ENCODE assay signal across 15 mouse cellular contexts in genomic region chr5:102084737-102085705, GRCm38 (mm10). TPM values are rescaled to one million over a fixed set of nuclear protein-coding genes. Genes with fewer than 3 reads are reported as not detected.
DNase-seq lines count a peak whose midpoint lies in the region; ATAC-seq and TF ChIP-seq lines count a peak whose summit lies in the region.
"Had no signal": no experiment of that assay in that cellular context is flagged by ENCODE, and none has a peak within 500 bp of the region (broad histone marks: within the 10 kb centered on the region; RNA-seq: fewer than 3 reads in every experiment).

No protein-coding gene starts in this region.

- TF ChIP-seq CTCF in stomach, postnatal 0 days (IDR thresholded peaks at IDR 0.05; ENCODE audit: low read depth): no peak

- H3K4me3 ChIP-seq in kidney, embryonic 15.5 days (replicated peaks): no peak overlapping the region
- no peak overlapping the region for H3K4me3 ChIP-seq in midbrain, embryonic 11.5 days (ENCODE audit: low read depth, low read length)
- no peak overlapping the region for H3K4me3 ChIP-seq in midbrain, embryonic 16.5 days (ENCODE audit: low read depth, low read length)
- H3K4me3 ChIP-seq in stomach, postnatal 0 days (ENCODE audit: low read depth, low read length): no peak overlapping the region
- H3K4me3 ChIP-seq: forebrain, embryonic 10.5 days; liver, embryonic 13.5 days; midbrain, embryonic 12.5 days had no signal

- no peak for TF ChIP-seq EP300 in stomach, postnatal 0 days (optimal IDR thresholded peaks at IDR 0.05)

- H3K9ac ChIP-seq in kidney, embryonic 15.5 days: no peak overlapping the region
- no peak overlapping the region for H3K9ac ChIP-seq in midbrain, embryonic 11.5 days (ENCODE audit: low read length)
- no peak overlapping the region for H3K9ac ChIP-seq in midbrain, embryonic 16.5 days (ENCODE audit: low read depth, low read length)
- H3K9ac ChIP-seq in stomach, postnatal 0 days (ENCODE audit: low read length): no peak overlapping the region
- H3K9ac ChIP-seq: liver, embryonic 13.5 days; midbrain, embryonic 12.5 days had no signal

- ATAC-seq in frontal cortex, adult (ENCODE audit: low TSS enrichment): peak; percentile 85
- peak; percentile 22; the same call in 1 of the 2 replicates for ATAC-seq in kidney, embryonic 15.5 days (replicated peaks; ENCODE audit: low FRiP score)
- ATAC-seq in midbrain, embryonic 11.5 days (ENCODE audit: low FRiP score): no peak
- ATAC-seq in midbrain, embryonic 16.5 days: no peak
- no peak for ATAC-seq in stomach, postnatal 0 days (ENCODE audit: low FRiP score, low TSS enrichment)

- WGBS in kidney, embryonic 15.5 days: 10% methylated on average over 18 of the region's 18 CpGs
- WGBS in midbrain, embryonic 11.5 days: 67% methylated on average over 18 of the region's 18 CpGs
- 53% methylated on average over 18 of the region's 18 CpGs for WGBS in midbrain, embryonic 16.5 days
- WGBS in stomach, postnatal 0 days: 28% methylated on average over 18 of the region's 18 CpGs

- H3K27me3 ChIP-seq in kidney, embryonic 15.5 days: no peaks in the 10 kb centered on the region
- no peaks in the 10 kb centered on the region for H3K27me3 ChIP-seq in midbrain, embryonic 11.5 days (ENCODE audit: control insufficient read depth, insufficient read depth, low read length)
- no peaks in the 10 kb centered on the region for H3K27me3 ChIP-seq in midbrain, embryonic 16.5 days (ENCODE audit: control insufficient read depth, insufficient read depth, low read depth, low read length)
- H3K27me3 ChIP-seq in stomach, postnatal 0 days (ENCODE audit: control insufficient read depth, insufficient read depth, low read length): no peaks in the 10 kb centered on the region
- H3K27me3 ChIP-seq: liver, embryonic 13.5 days; midbrain, embryonic 12.5 days had no signal

- DNase-seq in frontal cortex, postnatal 14 days (ENCODE audit: low spot score in 2 of 2): no peak
- no peak for DNase-seq in kidney, adult 8-10 months
- peak; percentile 39 for DNase-seq in midbrain, embryonic 11.5 days (ENCODE audit: low spot score, missing footprints)
- no peak for DNase-seq in stomach, postnatal 0 days (ENCODE audit: low spot score)
- no peak for DNase-seq in spleen, adult 18-20 months
- DNase-seq: adrenal gland, postnatal 36 days; cerebellum, adult 11-12 months; kidney, adult 11 months; liver, embryonic 13.5 days; thymus, adult 2 months had no signal

- H3K4me1 ChIP-seq in kidney, embryonic 15.5 days: peaks cover 7% of the 10 kb centered on the region
- no peaks in the 10 kb centered on the region for H3K4me1 ChIP-seq in midbrain, embryonic 11.5 days (ENCODE audit: control insufficient read depth, insufficient read depth, low read length)
- no peaks in the 10 kb centered on the region for H3K4me1 ChIP-seq in midbrain, embryonic 16.5 days (ENCODE audit: control insufficient read depth, insufficient read depth, low read length)
- H3K4me1 ChIP-seq in stomach, postnatal 0 days (replicated peaks; ENCODE audit: control insufficient read depth, insufficient read depth): no peaks in the 10 kb centered on the region
- H3K4me1 ChIP-seq: liver, embryonic 13.5 days; midbrain, embryonic 12.5 days had no signal

- H3K27ac ChIP-seq in kidney, embryonic 15.5 days: no peak overlapping the region
- no peak overlapping the region for H3K27ac ChIP-seq in midbrain, embryonic 11.5 days (ENCODE audit: low read depth, low read length)
- no peak overlapping the region for H3K27ac ChIP-seq in midbrain, embryonic 16.5 days (ENCODE audit: low read length)
- H3K27ac ChIP-seq in stomach, postnatal 0 days (replicated peaks): no peak overlapping the region
- H3K27ac ChIP-seq: forebrain, embryonic 10.5 days; liver, embryonic 13.5 days; midbrain, embryonic 12.5 days had no signal

- H3K4me2 ChIP-seq in kidney, embryonic 15.5 days: peak overlapping the region; percentile 41
- H3K4me2 ChIP-seq in midbrain, embryonic 11.5 days: no peak overlapping the region
- no peak overlapping the region for H3K4me2 ChIP-seq in midbrain, embryonic 16.5 days (ENCODE audit: low read length)
- H3K4me2 ChIP-seq in stomach, postnatal 0 days (replicated peaks; ENCODE audit: low read depth): peak overlapping the region; percentile 31
- H3K4me2 ChIP-seq: liver, embryonic 13.5 days; midbrain, embryonic 12.5 days had no signal

- no peaks in the 10 kb centered on the region for H3K36me3 ChIP-seq in kidney, embryonic 15.5 days
- no peaks in the 10 kb centered on the region for H3K36me3 ChIP-seq in midbrain, embryonic 11.5 days (ENCODE audit: control insufficient read depth, insufficient read depth, low read length)
- no peaks in the 10 kb centered on the region for H3K36me3 ChIP-seq in midbrain, embryonic 16.5 days (ENCODE audit: control insufficient read depth, insufficient read depth, low read length)
- H3K36me3 ChIP-seq in stomach, postnatal 0 days (ENCODE audit: control insufficient read depth, insufficient read depth, low read length): no peaks in the 10 kb centered on the region
- H3K36me3 ChIP-seq: forebrain, embryonic 10.5 days; liver, embryonic 13.5 days; midbrain, embryonic 12.5 days had no signal

- no peaks in the 10 kb centered on the region for H3K9me3 ChIP-seq in kidney, embryonic 15.5 days (replicated peaks)
- no peaks in the 10 kb centered on the region for H3K9me3 ChIP-seq in midbrain, embryonic 11.5 days (ENCODE audit: control insufficient read depth, low read length)
- H3K9me3 ChIP-seq in midbrain, embryonic 16.5 days (replicated peaks; ENCODE audit: control insufficient read depth, low read length, poor library complexity, severe bottlenecking): no peaks in the 10 kb centered on the region
- H3K9me3 ChIP-seq in stomach, postnatal 0 days (ENCODE audit: control insufficient read depth, low read length): no peaks in the 10 kb centered on the region
- H3K9me3 ChIP-seq: forebrain, embryonic 10.5 days; liver, embryonic 13.5 days; midbrain, embryonic 12.5 days had no signal

RNA-seq across cellular contexts. Expression of gene Wdfy3, which starts 15.3 kb away (rescaled TPM):
- polyA plus RNA-seq in kidney, embryonic 15.5 days (2015; fragmentation: Nextera tagmentation; extraction: Ambion mirVana): 19.7 and 20.8 TPM in 2 replicates
- polyA plus RNA-seq in midbrain, embryonic 11.5 days (2014; fragmentation: Nextera tagmentation; extraction: Ambion mirVana): 24.9 and 25.9 TPM in 2 replicates
- polyA plus RNA-seq in midbrain, embryonic 16.5 days (2015; fragmentation: Nextera tagmentation; extraction: Ambion mirVana): 27.0 and 31.1 TPM in 2 replicates
- polyA plus RNA-seq in stomach, postnatal 0 days (2015; fragmentation: Nextera tagmentation; extraction: Ambion mirVana): 4.9 and 5.4 TPM in 2 replicates

Comparison
In these comparisons a context has a peak if more than half of its experiments do, and no peak if none do; other contexts are left out.
1. ATAC-seq: peak in frontal cortex, adult (single experiment) and kidney, embryonic 15.5 days (single experiment); none in midbrain, embryonic 11.5 days (single experiment), midbrain, embryonic 16.5 days (single experiment) and stomach, postnatal 0 days (single experiment).
2. H3K4me2 ChIP-seq: peak in kidney, embryonic 15.5 days (single experiment) and stomach, postnatal 0 days (single experiment); none in midbrain, embryonic 11.5 days (single experiment) and midbrain, embryonic 16.5 days (single experiment).